Mouse (Mus musculus): ENCODE results near the gene Stox2.

The Stox2 gene

DNA sequence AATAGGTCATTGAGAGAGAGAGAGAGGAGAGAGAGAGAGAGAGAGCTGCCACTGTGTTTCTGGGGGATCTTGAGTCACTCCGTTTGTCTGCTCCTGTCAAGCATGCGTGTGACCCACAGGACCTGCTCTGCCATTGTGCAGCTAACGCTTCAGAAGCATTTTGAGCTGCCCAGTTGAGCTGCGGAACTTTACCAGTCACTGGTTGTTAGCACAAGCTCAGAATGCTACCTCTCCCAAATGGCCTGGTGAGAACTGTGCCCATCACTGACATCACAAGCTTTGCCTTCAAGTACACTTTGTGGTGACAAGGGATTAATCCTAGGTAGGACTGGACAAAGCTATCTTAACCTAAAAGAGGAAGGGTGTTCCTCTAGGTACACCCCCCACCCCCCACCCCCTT, 263.9 kb downstream of the Stox2 start:
- no peak for DNase-seq (ENCODE audit: low spot score)

DNA sequence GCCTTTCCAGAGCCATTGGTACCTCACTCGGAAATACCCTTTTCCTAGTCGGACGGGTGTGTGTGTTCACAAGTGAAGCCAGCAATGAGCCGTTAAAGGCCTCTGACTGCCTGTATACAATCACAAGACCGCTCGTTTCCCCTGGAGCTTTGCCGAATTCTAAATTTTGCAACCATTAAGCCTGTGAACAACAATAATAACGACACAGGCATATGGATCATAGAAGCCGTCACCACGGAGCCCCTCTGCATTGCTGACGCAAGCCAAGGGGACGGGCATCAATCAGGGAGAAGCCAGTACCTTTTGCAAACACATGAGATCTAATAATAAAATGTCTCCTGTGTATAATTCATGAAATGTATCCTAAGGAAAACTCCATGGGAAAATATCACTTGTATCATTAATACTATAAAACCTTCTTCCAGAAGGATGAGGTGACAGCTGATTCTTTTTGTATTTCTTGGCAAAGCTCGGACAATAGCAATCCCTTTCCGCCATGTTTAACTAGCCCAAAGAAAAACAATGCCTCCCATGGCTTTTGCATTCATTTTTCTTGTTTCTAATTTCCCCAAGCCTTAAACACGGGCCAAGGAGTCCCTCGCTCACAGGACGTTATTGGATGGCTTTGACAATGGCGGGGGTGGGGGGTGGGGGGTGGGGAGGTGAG, 265.0 kb downstream of the Stox2 start:
- DNase-seq (ENCODE audit: low spot score) = no peak

- DNase-seq (ENCODE audit: low spot score) = no peak
Measured at GRCm38 (mm10) chr8:47180181-47180580, 266.0 kb downstream of the Stox2 start.

DNA sequence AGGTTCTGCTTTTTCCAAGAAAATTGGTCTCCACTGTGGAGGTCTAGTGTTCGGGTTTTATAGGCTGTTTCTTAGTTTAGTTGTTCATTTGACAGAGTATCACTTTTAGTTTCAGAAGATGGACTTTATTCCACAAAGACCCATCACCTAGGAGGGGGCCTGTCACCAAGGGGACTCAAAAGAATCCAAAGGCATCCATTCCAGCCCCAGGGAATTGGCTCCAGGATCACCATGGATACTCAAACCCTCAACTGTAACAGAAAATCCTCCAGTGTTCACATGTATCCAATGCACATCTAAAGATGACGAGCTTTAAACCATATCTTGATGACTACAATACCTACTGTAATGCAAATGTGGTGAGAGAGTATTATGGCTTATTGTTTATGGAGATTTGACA, 267.4 kb downstream of the Stox2 start:
- peak; percentile 38 for DNase-seq (ENCODE audit: low spot score)

DNA sequence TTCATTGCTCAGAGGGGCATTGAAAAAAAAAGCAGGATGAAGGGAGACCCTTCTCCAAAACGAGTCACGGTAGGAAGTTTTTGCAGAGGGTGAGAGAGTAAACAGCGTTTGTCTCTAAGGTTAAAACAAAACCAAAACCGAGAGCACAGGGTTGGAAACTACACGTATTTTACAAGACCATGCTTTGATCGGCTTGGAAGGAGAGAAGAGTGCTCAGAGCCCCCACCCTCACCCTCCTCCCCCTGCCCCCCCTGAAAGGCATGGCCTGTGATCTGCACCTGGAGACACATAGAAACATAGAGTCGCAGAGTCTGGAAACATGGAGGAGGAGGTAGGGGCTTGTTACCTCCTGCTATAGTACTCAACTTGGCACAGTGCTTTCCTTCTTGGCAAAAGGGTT, 272.3 kb downstream of the Stox2 start:
- no peak for DNase-seq (ENCODE audit: low spot score)

- no peak for DNase-seq (ENCODE audit: low spot score)
Measured at GRCm38 (mm10) chr8:47172848-47173247, 273.3 kb downstream of the Stox2 start.

GRCm38 (mm10) chr8:47160688-47161087, 285.5 kb downstream of the Stox2 start:
- DNase-seq (ENCODE audit: low spot score) = no peak

DNA sequence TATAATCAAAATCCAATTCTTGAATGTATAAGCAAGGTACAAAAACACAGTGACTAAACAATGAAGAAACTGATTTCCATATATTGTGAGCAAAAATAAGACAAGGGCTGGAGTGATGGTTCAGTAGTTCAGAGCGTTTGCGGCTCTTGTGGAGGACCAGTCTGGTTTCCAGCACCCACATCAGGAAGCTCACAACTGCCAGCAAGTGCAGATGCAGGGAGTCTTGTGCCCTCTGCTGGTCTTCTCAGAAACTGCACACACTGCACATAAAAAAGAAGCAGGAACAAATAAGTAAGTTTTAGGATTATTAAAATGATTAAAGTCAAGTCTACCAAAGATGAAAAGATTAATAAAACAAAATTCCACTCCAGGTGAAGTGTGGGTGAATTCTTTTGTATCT, 291.6 kb downstream of the Stox2 start:
- DNase-seq (ENCODE audit: low spot score) = no peak

DNA sequence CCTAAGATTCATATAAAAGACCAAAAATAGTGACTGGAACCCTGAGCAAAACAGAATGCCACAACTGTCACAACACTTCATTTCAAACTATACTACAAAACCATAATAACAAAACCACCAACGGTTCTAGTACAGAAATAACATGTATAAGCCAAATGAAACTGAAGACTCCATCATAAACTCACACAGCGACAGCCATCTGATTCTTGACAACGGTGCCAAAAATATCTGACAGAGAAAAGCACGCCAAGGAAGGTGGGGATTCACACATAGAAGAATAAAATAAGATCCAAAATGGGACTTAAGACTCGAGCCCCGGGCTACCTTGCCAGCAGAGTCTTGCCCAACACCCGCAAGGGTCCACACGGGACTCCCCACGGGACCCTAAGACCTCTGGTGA, 300.9 kb downstream of the Stox2 start:
- no peak for DNase-seq (ENCODE audit: low spot score)

- no peak for DNase-seq (ENCODE audit: low spot score)
Measured at GRCm38 (mm10) chr8:47136047-47136446, 310.1 kb downstream of the Stox2 start.

GRCm38 (mm10) chr8:47135586-47135985, 310.6 kb downstream of the Stox2 start:
- DNase-seq (ENCODE audit: low spot score) = peak; percentile 8

DNA sequence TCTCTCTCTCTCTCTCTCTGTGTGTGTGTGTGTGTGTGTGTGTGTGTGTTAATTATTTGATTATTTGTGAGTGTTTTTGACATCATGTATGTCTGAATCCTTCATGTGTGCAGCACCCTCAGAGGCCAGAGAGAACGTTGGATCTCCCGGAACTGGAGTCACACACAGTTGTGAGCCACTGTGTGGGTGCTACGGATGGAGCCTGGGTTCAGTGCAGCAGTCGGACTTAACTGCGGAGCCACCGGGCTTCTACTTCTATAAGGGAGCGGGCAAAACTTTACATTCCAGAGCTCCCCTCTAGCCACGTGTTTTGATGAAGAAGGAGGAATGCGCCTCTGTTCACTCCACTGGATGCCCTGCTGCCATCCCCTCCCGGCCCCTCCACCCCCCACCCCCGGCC, 311.4 kb downstream of the Stox2 start:
- peak; percentile 11 for DNase-seq (ENCODE audit: low spot score)

- no peak for DNase-seq (ENCODE audit: low spot score)
Measured at GRCm38 (mm10) chr8:47133381-47133780, 312.8 kb downstream of the Stox2 start.

Measured in embryo, embryonic 10 days (tissue).